Mouse (Mus musculus): ENCODE results near the gene Kcnk13. TPM values are rescaled to one million over a fixed set of nuclear protein-coding genes. Genes with fewer than 3 reads are reported as not detected.

Gene Kcnk13
- total and polyA plus RNA-seq, 2 experiments from 2014 or later: 0.34 to 2.6 TPM

GRCm38 (mm10) chr12:100075715-100076114, 111.4 kb downstream of the Kcnk13 start:
- DNase-seq (ENCODE audit: low spot score) (no peak), ATAC-seq (ENCODE audit: insufficient read depth, low read depth) (no peak)
- no peak overlapping the region for H3K4me3 ChIP-seq (ENCODE audit: low read depth, low read length)
- H3K27me3 ChIP-seq (ENCODE audit: control insufficient read depth, insufficient read depth, low read length): no peaks in the 10 kb centered on the region
- H3K36me3 ChIP-seq (replicated peaks; ENCODE audit: control insufficient read depth, insufficient read depth, low read length): no peaks in the 10 kb centered on the region
- no peaks in the 10 kb centered on the region for H3K4me1 ChIP-seq (ENCODE audit: control insufficient read depth, insufficient read depth)
- H3K9me3 ChIP-seq (replicated peaks; ENCODE audit: control insufficient read depth, low read length): no peaks in the 10 kb centered on the region
- H3K9ac ChIP-seq (replicated peaks; ENCODE audit: low read depth, low read length): no peak overlapping the region
- no peak overlapping the region for H3K4me2 ChIP-seq (ENCODE audit: low read depth, low read length)
- no peak for TF ChIP-seq CTCF (IDR thresholded peaks at IDR 0.05; ENCODE audit: low read depth)
- WGBS: 63% methylated on average over 4 of the region's 4 CpGs
- no peak overlapping the region for H3K27ac ChIP-seq (ENCODE audit: low read depth)

DNA sequence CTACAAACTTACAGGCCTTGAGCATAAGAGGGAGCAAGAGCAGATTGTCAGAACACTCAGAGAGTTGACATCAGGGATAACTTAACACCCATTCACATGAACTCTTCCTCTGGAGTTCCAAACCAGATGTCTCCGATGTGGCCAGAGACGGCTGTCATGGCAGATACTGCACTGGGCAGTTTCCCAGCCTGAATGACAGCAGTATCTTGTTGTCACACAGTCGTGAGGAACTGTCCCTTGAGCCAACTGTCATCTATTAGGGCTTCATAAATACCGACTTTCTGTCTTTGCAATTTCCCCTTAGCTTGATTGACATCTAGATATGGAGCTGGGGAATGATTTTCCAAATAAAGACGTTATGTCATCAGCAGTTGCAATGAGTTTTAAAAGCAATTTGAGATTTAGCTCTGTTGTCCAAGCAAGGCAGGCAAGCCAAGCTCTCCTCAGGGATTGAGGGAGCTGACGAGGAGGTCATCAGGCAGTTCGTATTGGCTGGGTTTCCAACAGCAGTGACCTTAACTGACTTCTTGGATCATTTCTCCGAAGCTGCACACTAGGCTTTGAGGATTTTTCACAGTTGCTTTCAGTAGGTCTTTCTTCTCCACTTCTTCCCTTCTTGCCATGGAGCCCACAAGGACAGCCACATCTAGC, 115.5 kb downstream of the Kcnk13 start:
- H3K36me3 ChIP-seq (replicated peaks; ENCODE audit: control insufficient read depth, insufficient read depth, low read length): no peaks in the 10 kb centered on the region
- no peak overlapping the region for H3K4me2 ChIP-seq (ENCODE audit: low read depth, low read length)
- no peak overlapping the region for H3K9ac ChIP-seq (replicated peaks; ENCODE audit: low read depth, low read length)
- ATAC-seq (ENCODE audit: insufficient read depth, low read depth) (no peak), DNase-seq (ENCODE audit: low spot score) (no peak)
- H3K4me1 ChIP-seq (ENCODE audit: control insufficient read depth, insufficient read depth): no peaks in the 10 kb centered on the region
- H3K27me3 ChIP-seq (ENCODE audit: control insufficient read depth, insufficient read depth, low read length): no peaks in the 10 kb centered on the region
- H3K27ac ChIP-seq (ENCODE audit: low read depth): no peak overlapping the region
- H3K9me3 ChIP-seq (replicated peaks; ENCODE audit: control insufficient read depth, low read length): no peaks in the 10 kb centered on the region
- no peak overlapping the region for H3K4me3 ChIP-seq (ENCODE audit: low read depth, low read length)
- 47% methylated on average over 8 of the region's 8 CpGs for WGBS
- TF ChIP-seq CTCF (IDR thresholded peaks at IDR 0.05; ENCODE audit: low read depth) (no peak), EP300 (IDR thresholded peaks at IDR 0.05; ENCODE audit: low read depth) (no peak)

DNA sequence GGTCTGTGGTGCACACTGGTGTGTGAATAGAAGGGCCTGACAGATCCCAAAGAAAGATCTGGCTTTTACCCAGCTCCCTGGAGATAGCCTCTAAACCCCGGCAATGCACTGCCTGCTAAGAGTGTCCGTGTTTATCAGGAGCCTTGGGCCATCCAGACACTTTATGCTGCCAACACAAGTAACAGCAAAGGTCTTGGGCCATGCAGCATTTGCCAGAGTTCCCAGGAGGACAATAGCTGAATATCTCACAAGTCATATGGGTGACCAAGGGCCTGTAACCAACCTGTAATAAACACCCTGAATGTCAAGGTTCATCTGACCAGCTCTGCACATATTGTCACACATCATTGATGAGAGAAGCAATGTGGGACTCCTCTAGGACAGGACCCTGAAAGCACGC, 123.7 kb downstream of the Kcnk13 start:
- no peak overlapping the region for H3K4me2 ChIP-seq (ENCODE audit: low read depth, low read length)
- H3K4me3 ChIP-seq (ENCODE audit: low read depth, low read length): no peak overlapping the region
- WGBS: 70% methylated on average over 3 of the region's 3 CpGs
- ATAC-seq (ENCODE audit: insufficient read depth, low read depth) (no peak), DNase-seq (ENCODE audit: low spot score) (no peak)
- H3K9ac ChIP-seq (replicated peaks; ENCODE audit: low read depth, low read length): no peak overlapping the region
- no peak overlapping the region for H3K27ac ChIP-seq (ENCODE audit: low read depth)
- H3K36me3 ChIP-seq (replicated peaks; ENCODE audit: control insufficient read depth, insufficient read depth, low read length): no peaks in the 10 kb centered on the region
- no peaks in the 10 kb centered on the region for H3K9me3 ChIP-seq (replicated peaks; ENCODE audit: control insufficient read depth, low read length)
- no peaks in the 10 kb centered on the region for H3K27me3 ChIP-seq (ENCODE audit: control insufficient read depth, insufficient read depth, low read length)
- H3K4me1 ChIP-seq (ENCODE audit: control insufficient read depth, insufficient read depth): no peaks in the 10 kb centered on the region
- no peak for TF ChIP-seq EP300 (IDR thresholded peaks at IDR 0.05; ENCODE audit: low read depth)
- no peak for TF ChIP-seq CTCF (IDR thresholded peaks at IDR 0.05; ENCODE audit: low read depth)

DNA sequence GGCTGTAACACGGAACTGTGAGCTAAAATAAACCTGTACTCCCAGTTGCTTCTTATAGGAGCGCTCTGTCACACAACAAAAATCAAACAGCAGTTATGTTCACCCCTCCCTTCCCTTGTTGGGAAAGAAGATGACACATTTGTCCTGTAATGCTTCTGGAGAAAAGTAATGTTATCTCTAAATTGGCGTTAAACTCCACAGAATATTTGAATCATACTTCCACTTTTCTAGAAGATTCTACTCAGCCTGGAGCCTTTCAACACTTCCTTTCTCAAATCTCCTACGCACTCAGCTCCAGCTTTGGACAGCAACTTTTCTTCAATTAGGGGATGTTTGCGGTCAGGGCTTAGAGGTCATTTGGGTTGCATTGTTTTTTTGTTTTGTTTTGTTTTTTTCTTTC, 125.0 kb downstream of the Kcnk13 start:
- Histone ChIP-seq H3K36me3 (replicated peaks; ENCODE audit: control insufficient read depth, insufficient read depth, low read length) (no peaks in the 10 kb centered on the region), H3K4me2 (ENCODE audit: low read depth, low read length) (no peak overlapping the region), H3K4me3 (ENCODE audit: low read depth, low read length) (no peak overlapping the region), H3K4me1 (ENCODE audit: control insufficient read depth, insufficient read depth) (no peaks in the 10 kb centered on the region), H3K27me3 (ENCODE audit: control insufficient read depth, insufficient read depth, low read length) (no peaks in the 10 kb centered on the region), H3K9ac (replicated peaks; ENCODE audit: low read depth, low read length) (no peak overlapping the region), H3K9me3 (replicated peaks; ENCODE audit: control insufficient read depth, low read length) (no peaks in the 10 kb centered on the region), H3K27ac (ENCODE audit: low read depth) (no peak overlapping the region)
- TF ChIP-seq CTCF (IDR thresholded peaks at IDR 0.05; ENCODE audit: low read depth): no peak
- no peak for TF ChIP-seq EP300 (IDR thresholded peaks at IDR 0.05; ENCODE audit: low read depth)
- ATAC-seq (ENCODE audit: insufficient read depth, low read depth) (no peak), DNase-seq (ENCODE audit: low spot score) (no peak)
- 61% methylated on average over 5 of the region's 5 CpGs for WGBS

- no peak overlapping the region for H3K4me2 ChIP-seq (ENCODE audit: low read depth, low read length)
- WGBS: 80% methylated on average over 4 of the region's 4 CpGs
- no peak for DNase-seq (ENCODE audit: low spot score)
- no peaks in the 10 kb centered on the region for H3K36me3 ChIP-seq (replicated peaks; ENCODE audit: control insufficient read depth, insufficient read depth, low read length)
- H3K27ac ChIP-seq (ENCODE audit: low read depth): no peak overlapping the region
- no peaks in the 10 kb centered on the region for H3K4me1 ChIP-seq (ENCODE audit: control insufficient read depth, insufficient read depth)
- TF ChIP-seq CTCF (IDR thresholded peaks at IDR 0.05; ENCODE audit: low read depth) (no peak), EP300 (IDR thresholded peaks at IDR 0.05; ENCODE audit: low read depth) (no peak)
- H3K9me3 ChIP-seq (replicated peaks; ENCODE audit: control insufficient read depth, low read length): no peaks in the 10 kb centered on the region
- H3K9ac ChIP-seq (replicated peaks; ENCODE audit: low read depth, low read length): no peak overlapping the region
- no peak overlapping the region for H3K4me3 ChIP-seq (ENCODE audit: low read depth, low read length)
- no peak for ATAC-seq (ENCODE audit: insufficient read depth, low read depth)
- no peaks in the 10 kb centered on the region for H3K27me3 ChIP-seq (ENCODE audit: control insufficient read depth, insufficient read depth, low read length)
Observed at GRCm38 (mm10) chr12:100090750-100091149, 126.5 kb downstream of the Kcnk13 start.

- H3K4me3 ChIP-seq (ENCODE audit: low read depth, low read length): no peak overlapping the region
- H3K4me2 ChIP-seq (ENCODE audit: low read depth, low read length): no peak overlapping the region
- H3K9ac ChIP-seq (replicated peaks; ENCODE audit: low read depth, low read length): no peak overlapping the region
- no peak for ATAC-seq (ENCODE audit: insufficient read depth, low read depth)
- DNase-seq (ENCODE audit: low spot score): no peak
- TF ChIP-seq EP300 (IDR thresholded peaks at IDR 0.05; ENCODE audit: low read depth): no peak
- TF ChIP-seq CTCF (IDR thresholded peaks at IDR 0.05; ENCODE audit: low read depth): no peak
- no peaks in the 10 kb centered on the region for H3K4me1 ChIP-seq (ENCODE audit: control insufficient read depth, insufficient read depth)
- no peaks in the 10 kb centered on the region for H3K27me3 ChIP-seq (ENCODE audit: control insufficient read depth, insufficient read depth, low read length)
- WGBS: 77% methylated on average over 11 of the region's 11 CpGs
- H3K27ac ChIP-seq (ENCODE audit: low read depth): no peak overlapping the region
- H3K36me3 ChIP-seq (replicated peaks; ENCODE audit: control insufficient read depth, insufficient read depth, low read length): no peaks in the 10 kb centered on the region
- H3K9me3 ChIP-seq (replicated peaks; ENCODE audit: control insufficient read depth, low read length): no peaks in the 10 kb centered on the region
Observed at GRCm38 (mm10) chr12:100093046-100093445, 128.7 kb downstream of the Kcnk13 start.
